14 mouse cellular contexts compared by ENCODE assay signal in genomic region chr5:22330802-22331201, GRCm38 (mm10). TPM values are rescaled to one million over a fixed set of nuclear protein-coding genes. Genes with fewer than 3 reads are reported as not detected.
DNase-seq lines count a peak whose midpoint lies in the region; ATAC-seq lines count a peak whose summit lies in the region.
"Had no signal": no experiment of that assay in that cellular context is flagged by ENCODE, and none has a peak within 500 bp of the region (broad histone marks: within the 10 kb centered on the region; RNA-seq: fewer than 3 reads in every experiment).

No protein-coding gene starts in this region.

- H3K4me2 ChIP-seq in embryonic facial prominence, embryonic 14.5 days (ENCODE audit: low read depth, low read length) = no peak overlapping the region
- H3K4me2 ChIP-seq in kidney, embryonic 14.5 days (replicated peaks; ENCODE audit: low read depth, low read length) = no peak overlapping the region
- H3K4me2 ChIP-seq in neural tube, embryonic 15.5 days = no peak overlapping the region
- H3K4me2 ChIP-seq: liver, embryonic 12.5 days had no signal

- peak; percentile 45 for DNase-seq in embryonic facial prominence, embryonic 14.5 days (ENCODE audit: low spot score)
- DNase-seq in embryonic facial prominence, embryonic 10.5 days (ENCODE audit: low spot score) = no peak
- peak; percentile 13 to 35 for DNase-seq in kidney, postnatal 25 days
- peak; percentile 13 to 14 for DNase-seq in right cerebral cortex, adult 2 months (ENCODE audit: low spot score in 2 of 2)
- DNase-seq in right cerebral cortex, postnatal 10 days (ENCODE audit: low spot score in 2 of 2) = no peak
- DNase-seq in urinary bladder, postnatal 14 days (ENCODE audit: low spot score) = no peak
- DNase-seq: lung, postnatal 36 days had no signal

- no peak overlapping the region for H3K9ac ChIP-seq in embryonic facial prominence, embryonic 14.5 days (ENCODE audit: low read depth, low read length)
- no peak overlapping the region for H3K9ac ChIP-seq in kidney, embryonic 14.5 days (ENCODE audit: low read depth, low read length)
- no peak overlapping the region for H3K9ac ChIP-seq in neural tube, embryonic 15.5 days (replicated peaks)
- H3K9ac ChIP-seq: liver, embryonic 12.5 days had no signal

- peaks cover 8% of the 10 kb centered on the region; the same call in 1 of the 2 replicates for H3K9me3 ChIP-seq in embryonic facial prominence, embryonic 14.5 days (ENCODE audit: control insufficient read depth, low read length)
- peaks cover 6% of the 10 kb centered on the region; the same call in 1 of the 2 replicates for H3K9me3 ChIP-seq in embryonic facial prominence, embryonic 10.5 days
- H3K9me3 ChIP-seq in kidney, embryonic 14.5 days (ENCODE audit: control insufficient read depth, low read length) = no peaks in the 10 kb centered on the region; the same call in 1 of the 2 replicates
- H3K9me3 ChIP-seq in neural tube, embryonic 15.5 days (replicated peaks) = 0 out of 2 replicates have a peak, but pooled peaks cover 4% of the 10 kb centered on the region
- H3K9me3 ChIP-seq: liver, embryonic 12.5 days had no signal

- no peaks in the 10 kb centered on the region for H3K4me1 ChIP-seq in embryonic facial prominence, embryonic 14.5 days (ENCODE audit: control insufficient read depth, insufficient read depth, low read length)
- H3K4me1 ChIP-seq in embryonic facial prominence, embryonic 10.5 days = no peaks in the 10 kb centered on the region
- no peaks in the 10 kb centered on the region for H3K4me1 ChIP-seq in kidney, embryonic 14.5 days (ENCODE audit: control insufficient read depth, insufficient read depth, low read length)
- peaks cover 10% of the 10 kb centered on the region for H3K4me1 ChIP-seq in neural tube, embryonic 15.5 days

- H3K36me3 ChIP-seq in embryonic facial prominence, embryonic 14.5 days (ENCODE audit: control insufficient read depth, insufficient read depth, low read length) = no peaks in the 10 kb centered on the region
- no peaks in the 10 kb centered on the region for H3K36me3 ChIP-seq in embryonic facial prominence, embryonic 10.5 days (replicated peaks)
- no peaks in the 10 kb centered on the region for H3K36me3 ChIP-seq in kidney, embryonic 14.5 days (ENCODE audit: control insufficient read depth, insufficient read depth, low read length)
- H3K36me3 ChIP-seq in neural tube, embryonic 15.5 days = no peaks in the 10 kb centered on the region

- H3K27ac ChIP-seq in embryonic facial prominence, embryonic 14.5 days (replicated peaks; ENCODE audit: low read depth, low read length) = no peak overlapping the region
- no peak overlapping the region for H3K27ac ChIP-seq in embryonic facial prominence, embryonic 10.5 days (replicated peaks)
- H3K27ac ChIP-seq in kidney, embryonic 14.5 days (ENCODE audit: low read depth, low read length) = no peak overlapping the region
- H3K27ac ChIP-seq in neural tube, embryonic 15.5 days (replicated peaks) = no peak overlapping the region
- H3K27ac ChIP-seq: liver, embryonic 12.5 days had no signal

- H3K4me3 ChIP-seq in embryonic facial prominence, embryonic 14.5 days (ENCODE audit: low read depth, low read length) = no peak overlapping the region
- H3K4me3 ChIP-seq in embryonic facial prominence, embryonic 10.5 days = no peak overlapping the region
- no peak overlapping the region for H3K4me3 ChIP-seq in kidney, embryonic 14.5 days (ENCODE audit: low read length)
- H3K4me3 ChIP-seq in neural tube, embryonic 15.5 days (replicated peaks) = no peak overlapping the region
- H3K4me3 ChIP-seq: liver, embryonic 12.5 days; myocyte had no signal

- ATAC-seq in embryonic facial prominence, embryonic 14.5 days (ENCODE audit: low read depth) = no peak
- no peak for ATAC-seq in kidney, embryonic 14.5 days (ENCODE audit: low FRiP score, low TSS enrichment)
- ATAC-seq in neural tube, embryonic 15.5 days (ENCODE audit: low FRiP score) = 0 out of 2 replicates have a peak, but pooled peaks have one; percentile 31
- ATAC-seq: activated CD4-positive, CD25-positive, alpha-beta regulatory T cell, adult 4 months; intestine, postnatal 0 days; liver, embryonic 12.5 days had no signal

- 70% methylated on average over 5 of the region's 5 CpGs for WGBS in embryonic facial prominence, embryonic 14.5 days
- 91% methylated on average over 5 of the region's 5 CpGs for WGBS in embryonic facial prominence, embryonic 10.5 days
- 45% methylated on average over 5 of the region's 5 CpGs for WGBS in kidney, embryonic 14.5 days
- 40% methylated on average over 5 of the region's 5 CpGs for WGBS in neural tube, embryonic 15.5 days

- H3K27me3 ChIP-seq in embryonic facial prominence, embryonic 14.5 days (replicated peaks; ENCODE audit: control insufficient read depth, insufficient read depth, low read length) = no peaks in the 10 kb centered on the region
- no peaks in the 10 kb centered on the region for H3K27me3 ChIP-seq in embryonic facial prominence, embryonic 10.5 days (replicated peaks; ENCODE audit: low read depth, poor library complexity, severe bottlenecking)
- no peaks in the 10 kb centered on the region for H3K27me3 ChIP-seq in kidney, embryonic 14.5 days (ENCODE audit: control insufficient read depth, insufficient read depth, low read length)
- H3K27me3 ChIP-seq in neural tube, embryonic 15.5 days (replicated peaks) = no peaks in the 10 kb centered on the region

RNA-seq across cellular contexts. Expression of gene Reln, which starts 13.7 kb away (rescaled TPM):
- polyA plus RNA-seq in embryonic facial prominence, embryonic 14.5 days (2014; fragmentation: Nextera tagmentation; extraction: Ambion mirVana) = 6.3 and 7.6 TPM in 2 replicates
- 1.6 and 2.1 TPM in 2 replicates for polyA plus RNA-seq in embryonic facial prominence, embryonic 10.5 days (2016; fragmentation: Nextera tagmentation; extraction: Ambion mirVana)
- 14.1 and 16.7 TPM in 2 replicates for polyA plus RNA-seq in kidney, embryonic 14.5 days (2014; fragmentation: Nextera tagmentation; extraction: Ambion mirVana)
- polyA plus RNA-seq in neural tube, embryonic 15.5 days (2015; fragmentation: Nextera tagmentation; extraction: Ambion mirVana) = 49.9 and 50.0 TPM in 2 replicates
- polyA plus RNA-seq: C2C12 had no signal

Comparison
In these comparisons a context has a peak if more than half of its experiments do, and no peak if none do; other contexts are left out.
1. DNase-seq: peak in embryonic facial prominence, embryonic 14.5 days (single experiment), kidney, postnatal 25 days (2 of 2) and right cerebral cortex, adult 2 months (2 of 2); none in embryonic facial prominence, embryonic 10.5 days (single experiment), right cerebral cortex, postnatal 10 days (0 of 2) and urinary bladder, postnatal 14 days (single experiment).